Mouse (Mus musculus): ENCODE results near the gene Pomgnt2. TPM values are rescaled to one million over a fixed set of nuclear protein-coding genes. Genes with fewer than 3 reads are reported as not detected.

Pomgnt2 gene
- polyA plus RNA-seq, 1 experiment from 2014 or later = 12.5 TPM

GRCm38 (mm10) chr9:121948431-121948830 is 48.5 kb downstream of the Pomgnt2 start:
- Histone ChIP-seq H3K27ac (no peak overlapping the region), H3K36me3 (peaks cover 13% of the 10 kb centered on the region), H3K9me3 (replicated peaks) (no peaks in the 10 kb centered on the region), H3K27me3 (ENCODE audit: low read depth, poor library complexity, severe bottlenecking) (no peaks in the 10 kb centered on the region), H3K4me1 (peaks cover 9% of the 10 kb centered on the region), H3K4me3 (no peak overlapping the region)
- WGBS = 80% methylated on average over 4 of the region's 4 CpGs
- no peak for DNase-seq (ENCODE audit: low spot score)

DNA sequence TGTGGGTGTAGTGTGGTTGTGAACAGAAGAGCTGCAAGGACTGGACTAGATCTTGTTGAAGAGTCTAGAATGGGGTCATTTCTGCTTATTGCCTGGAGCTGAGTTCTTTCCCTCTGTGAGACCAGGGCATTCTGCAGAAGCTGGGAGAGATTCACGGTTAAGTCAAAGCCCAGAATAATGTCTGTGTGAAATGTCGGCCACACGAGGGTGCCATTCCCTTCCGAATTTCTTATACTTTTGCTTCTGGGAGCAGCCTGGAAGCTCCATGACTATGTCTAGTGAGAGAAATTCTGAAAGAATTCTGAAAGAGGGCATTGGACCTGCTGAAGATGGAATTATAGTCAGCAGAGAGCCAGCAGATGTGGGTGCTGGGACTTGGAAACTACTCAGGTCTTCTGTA is 49.1 kb downstream of the Pomgnt2 start:
- Histone ChIP-seq H3K36me3 (peaks cover 13% of the 10 kb centered on the region), H3K4me1 (peaks cover 9% of the 10 kb centered on the region), H3K27ac (no peak overlapping the region), H3K9me3 (replicated peaks) (no peaks in the 10 kb centered on the region), H3K4me3 (no peak overlapping the region), H3K27me3 (ENCODE audit: low read depth, poor library complexity, severe bottlenecking) (no peaks in the 10 kb centered on the region)
- 19% methylated on average over 4 of the region's 4 CpGs for WGBS
- DNase-seq (ENCODE audit: low spot score) = peak; percentile 57

GRCm38 (mm10) chr9:121943628-121944027 is 53.3 kb downstream of the Pomgnt2 start:
- H3K4me3 ChIP-seq = no peak overlapping the region
- no peak overlapping the region for H3K27ac ChIP-seq
- peaks cover 19% of the 10 kb centered on the region for H3K36me3 ChIP-seq
- DNase-seq (ENCODE audit: low spot score) = no peak
- no peaks in the 10 kb centered on the region for H3K27me3 ChIP-seq (ENCODE audit: low read depth, poor library complexity, severe bottlenecking)
- H3K9me3 ChIP-seq (replicated peaks) = no peaks in the 10 kb centered on the region
- no peaks in the 10 kb centered on the region for H3K4me1 ChIP-seq
- 87% methylated on average over 3 of the region's 3 CpGs for WGBS

- 91% methylated on average over 3 of the region's 3 CpGs for WGBS
- 0 out of 2 replicates have a peak, but pooled peaks cover 3% of the 10 kb centered on the region for H3K4me1 ChIP-seq
Measured at GRCm38 (mm10) chr9:121943005-121943404, 53.9 kb downstream of the Pomgnt2 start.

GRCm38 (mm10) chr9:121937944-121938355 is 59.0 kb downstream of the Pomgnt2 start:
- peak; percentile 49 for DNase-seq (ENCODE audit: low spot score)
- Histone ChIP-seq H3K36me3 (peaks cover 6% of the 10 kb centered on the region), H3K27me3 (ENCODE audit: low read depth, poor library complexity, severe bottlenecking) (no peaks in the 10 kb centered on the region), H3K4me3 (peak overlapping the region; percentile 58), H3K27ac (peak overlapping the region; percentile 79), H3K9me3 (replicated peaks) (no peaks in the 10 kb centered on the region), H3K4me1 (peaks cover 10% of the 10 kb centered on the region)
- 51% methylated on average over 21 of the region's 21 CpGs for WGBS

More at GRCm38 (mm10) chr9:121943005-121943404, 53.9 kb downstream of the Pomgnt2 start:
- Histone ChIP-seq H3K4me3 (no peak overlapping the region), H3K36me3 (peaks cover 19% of the 10 kb centered on the region), H3K27me3 (ENCODE audit: low read depth, poor library complexity, severe bottlenecking) (no peaks in the 10 kb centered on the region), H3K27ac (no peak overlapping the region), H3K9me3 (replicated peaks) (no peaks in the 10 kb centered on the region)
- DNase-seq (ENCODE audit: low spot score) = no peak

DNA sequence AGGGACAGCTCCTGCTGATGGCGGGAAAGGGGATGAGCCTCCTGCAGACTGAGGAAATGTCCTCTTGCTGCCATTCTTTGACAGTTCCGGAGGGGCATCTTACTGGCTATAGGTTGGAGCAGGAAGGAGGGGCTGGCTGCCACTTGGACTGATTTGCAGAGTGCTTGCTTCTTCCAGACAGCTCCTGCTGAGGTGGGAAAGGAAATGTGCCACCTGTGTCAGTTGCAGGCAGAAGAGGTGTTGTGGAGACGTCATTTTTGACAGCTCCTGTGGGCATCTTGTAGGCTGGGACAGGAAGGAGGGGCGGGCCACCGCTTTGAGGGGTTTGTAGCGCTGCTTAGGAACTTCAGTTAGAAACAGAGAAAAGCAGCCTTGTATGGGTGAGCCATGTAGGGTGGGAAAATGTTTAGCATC is 59.5 kb downstream of the Pomgnt2 start:
- H3K27me3 ChIP-seq (ENCODE audit: low read depth, poor library complexity, severe bottlenecking) = no peaks in the 10 kb centered on the region
- H3K36me3 ChIP-seq = peaks cover 6% of the 10 kb centered on the region
- H3K9me3 ChIP-seq (replicated peaks) = no peaks in the 10 kb centered on the region
- no peak for DNase-seq (ENCODE audit: low spot score)
- 61% methylated on average over 6 of the region's 6 CpGs for WGBS
- H3K27ac ChIP-seq = peak overlapping the region; percentile 79
- peak overlapping the region; percentile 58 for H3K4me3 ChIP-seq
- peaks cover 10% of the 10 kb centered on the region for H3K4me1 ChIP-seq

GRCm38 (mm10) chr9:121936952-121937351 is 60.0 kb downstream of the Pomgnt2 start:
- no peak for DNase-seq (ENCODE audit: low spot score)
- 87% methylated on average over 1 of the region's 1 CpGs for WGBS
- H3K27me3 ChIP-seq (ENCODE audit: low read depth, poor library complexity, severe bottlenecking) = no peaks in the 10 kb centered on the region
- H3K27ac ChIP-seq = no peak overlapping the region
- H3K4me1 ChIP-seq = peaks cover 10% of the 10 kb centered on the region
- no peaks in the 10 kb centered on the region for H3K9me3 ChIP-seq (replicated peaks)
- H3K4me3 ChIP-seq = no peak overlapping the region
- H3K36me3 ChIP-seq = peaks cover 6% of the 10 kb centered on the region

DNA sequence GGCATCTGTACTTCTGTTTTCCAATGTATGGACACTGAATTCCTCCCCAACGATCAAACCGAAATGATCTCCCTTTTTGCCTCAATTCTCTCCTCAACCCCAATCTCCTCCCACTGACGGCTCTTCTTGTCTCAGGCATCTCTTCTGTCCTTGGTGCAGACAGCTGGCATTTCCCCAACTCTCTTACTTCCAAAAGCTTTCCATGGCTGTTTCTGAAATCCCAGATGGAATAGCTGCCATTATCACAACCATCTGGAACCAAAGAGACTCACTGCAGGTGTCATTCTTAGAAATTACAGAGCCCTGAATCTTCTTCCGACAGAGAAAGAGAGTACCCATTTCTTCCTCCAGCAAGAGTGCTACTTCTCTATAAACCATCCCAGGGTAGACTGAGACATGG is 62.1 kb downstream of the Pomgnt2 start:
- H3K4me3 ChIP-seq = no peak overlapping the region
- H3K27me3 ChIP-seq (ENCODE audit: low read depth, poor library complexity, severe bottlenecking) = no peaks in the 10 kb centered on the region
- peaks cover 2% of the 10 kb centered on the region; the same call in 1 of the 2 replicates for H3K36me3 ChIP-seq
- WGBS = 88% methylated on average over 4 of the region's 4 CpGs
- DNase-seq (ENCODE audit: low spot score) = no peak
- no peak overlapping the region for H3K27ac ChIP-seq
- no peaks in the 10 kb centered on the region for H3K9me3 ChIP-seq (replicated peaks)
- H3K4me1 ChIP-seq = peaks cover 10% of the 10 kb centered on the region

Other genes with a start within 250 kb of the Pomgnt2 start
- gene Zfp651, start 237.8 kb downstream of the Pomgnt2 start, polyA plus RNA-seq (2016; fragmentation: Nextera tagmentation; extraction: Ambion mirVana) = 4.4 and 7.0 TPM in 2 replicates
- gene Klhl40, start 219.5 kb downstream of the Pomgnt2 start, polyA plus RNA-seq (2016; fragmentation: Nextera tagmentation; extraction: Ambion mirVana) = 0.10 and 0.71 TPM in 2 replicates
- not detected in 2 replicates for gene Hhatl, start 204.6 kb downstream of the Pomgnt2 start, polyA plus RNA-seq (2016; fragmentation: Nextera tagmentation; extraction: Ambion mirVana)
- gene Ccdc13, start 157.6 kb downstream of the Pomgnt2 start, polyA plus RNA-seq (2016; fragmentation: Nextera tagmentation; extraction: Ambion mirVana) = 0.36 and 0.38 TPM in 2 replicates
- 174 and 201 TPM in 2 replicates for gene Higd1a, start 138.7 kb downstream of the Pomgnt2 start, polyA plus RNA-seq (2016; fragmentation: Nextera tagmentation; extraction: Ambion mirVana)
- gene Ackr2, start 98.8 kb downstream of the Pomgnt2 start, polyA plus RNA-seq (2016; fragmentation: Nextera tagmentation; extraction: Ambion mirVana) = 0.16 TPM in 1 of 2 replicates, not detected in the other
- gene Cyp8b1, start 80.8 kb downstream of the Pomgnt2 start, polyA plus RNA-seq (2016; fragmentation: Nextera tagmentation; extraction: Ambion mirVana) = not detected in 2 replicates
- gene Fam198a, start 46.1 kb downstream of the Pomgnt2 start, polyA plus RNA-seq (2016; fragmentation: Nextera tagmentation; extraction: Ambion mirVana) = 0.40 and 0.65 TPM in 2 replicates
- 26.6 and 41.1 TPM in 2 replicates for gene Snrk, start 120.2 kb upstream of the Pomgnt2 start, polyA plus RNA-seq (2016; fragmentation: Nextera tagmentation; extraction: Ambion mirVana)